19 mouse cellular contexts compared by ENCODE assay signal in genomic region chr9:113922677-113923076, GRCm38 (mm10). TPM values are rescaled to one million over a fixed set of nuclear protein-coding genes. Genes with fewer than 3 reads are reported as not detected.
DNase-seq lines count a peak whose midpoint lies in the region; ATAC-seq and TF ChIP-seq lines count a peak whose summit lies in the region.
"Had no signal": no experiment of that assay in that cellular context is flagged by ENCODE, and none has a peak within 500 bp of the region (broad histone marks: within the 10 kb centered on the region; RNA-seq: fewer than 3 reads in every experiment).

No protein-coding gene starts in this region.

- H3K9ac ChIP-seq in liver, adult 2 months (ENCODE audit: low read depth, low read length) = no peak overlapping the region
- no peak overlapping the region for H3K9ac ChIP-seq in liver, embryonic 11.5 days (ENCODE audit: low read depth, low read length)

- peak overlapping the region; percentile 87 for H3K27ac ChIP-seq in liver, adult 2 months (replicated peaks; ENCODE audit: insufficient read depth, low read depth, low read length)
- no peak overlapping the region for H3K27ac ChIP-seq in liver, embryonic 11.5 days (ENCODE audit: low read depth, low read length)

- peaks cover 9% of the 10 kb centered on the region for H3K4me1 ChIP-seq in liver, adult 2 months (ENCODE audit: control insufficient read depth, insufficient read depth, low read length)
- no peaks in the 10 kb centered on the region for H3K4me1 ChIP-seq in liver, embryonic 11.5 days (replicated peaks; ENCODE audit: control insufficient read depth, insufficient read depth, low read length)

- TF ChIP-seq CTCF in liver, adult 2 months (IDR thresholded peaks at IDR 0.05; ENCODE audit: low read depth, low read length) = no peak

- peak; percentile 34 for DNase-seq in heart, adult 11 months
- no peak for DNase-seq in heart, postnatal 4 days
- DNase-seq in liver, adult 2 months (ENCODE audit: extremely low read depth, low read depth, low spot score) = peak; percentile 97
- no peak for DNase-seq in liver, embryonic 11.5 days (ENCODE audit: low spot score)
- DNase-seq: adrenal gland, adult 2 months; adrenal gland, adult 8-10 months; adrenal gland, postnatal 10 days; adrenal gland, postnatal 14 days; adrenal gland, postnatal 25 days; adrenal gland, postnatal 36 days; B cell, adult 2 months; cerebellum, adult 11 months; cerebellum, adult 11-12 months; cerebellum, adult 18-20 months had no signal

- no peak for ATAC-seq in liver, embryonic 11.5 days (replicated peaks; ENCODE audit: low FRiP score)
- ATAC-seq: activated CD4-positive, CD25-positive, alpha-beta regulatory T cell, adult 4 months; CD4-positive, CD25-positive, alpha-beta regulatory T cell, adult 4 months; Patski had no signal

- H3K36me3 ChIP-seq in liver, adult 2 months (ENCODE audit: control insufficient read depth, insufficient read depth, low read length) = 0 out of 2 replicates have a peak, but pooled peaks cover 2% of the 10 kb centered on the region
- H3K36me3 ChIP-seq in liver, embryonic 11.5 days (ENCODE audit: control insufficient read depth, insufficient read depth, low read length) = peaks cover 3% of the 10 kb centered on the region; the same call in 1 of the 2 replicates

- no peaks in the 10 kb centered on the region for H3K9me3 ChIP-seq in liver, embryonic 11.5 days (ENCODE audit: control insufficient read depth, low read length)
- H3K9me3 ChIP-seq: G1E had no signal

- no peaks in the 10 kb centered on the region for H3K27me3 ChIP-seq in liver, adult 2 months (ENCODE audit: control insufficient read depth, insufficient read depth, low read length)
- H3K27me3 ChIP-seq in liver, embryonic 11.5 days (replicated peaks; ENCODE audit: control insufficient read depth, insufficient read depth, low read length) = no peaks in the 10 kb centered on the region
- H3K27me3 ChIP-seq: CH12.LX, Patski had no signal

- WGBS in liver, adult 2 months = 38% methylated on average over 5 of the region's 5 CpGs
- 89% methylated on average over 5 of the region's 5 CpGs for WGBS in liver, embryonic 11.5 days

- no peak overlapping the region for H3K4me3 ChIP-seq in liver, adult 2 months (ENCODE audit: insufficient read depth, low read depth, low read length)
- no peak overlapping the region for H3K4me3 ChIP-seq in liver, embryonic 11.5 days (ENCODE audit: low read depth, low read length)

- no peak overlapping the region for H3K4me2 ChIP-seq in liver, embryonic 11.5 days

- H3K79me2 ChIP-seq in liver, adult 2 months (ENCODE audit: control insufficient read depth, insufficient read depth, low read length) = no peaks in the 10 kb centered on the region

- no peak for TF ChIP-seq POLR2A in liver, adult 2 months (IDR thresholded peaks at IDR 0.05; ENCODE audit: extremely low read depth, insufficient read depth, low read length)

RNA-seq across cellular contexts. Expression of gene Ubp1, which starts 8.1 kb away (rescaled TPM):
- 10 to 100 TPM; 39.1 to 39.8 TPM for total RNA-seq in heart, postnatal 4 days (2021)
- total RNA-seq in liver, adult 2 months (2014; rRNA removed) = 24.2 and 30.9 TPM in 2 replicates
- polyA plus RNA-seq in liver, adult 2 months (2012; rRNA removed) = 26.6 and 27.8 TPM in 2 replicates
- 57.4 and 58.5 TPM in 2 replicates for polyA plus RNA-seq in liver, embryonic 11.5 days (2014; fragmentation: Nextera tagmentation; extraction: Ambion mirVana)

Comparison
In these comparisons a context has a peak if more than half of its experiments do, and no peak if none do; other contexts are left out.
1. DNase-seq: peak in heart, adult 11 months (single experiment) and liver, adult 2 months (single experiment); none in heart, postnatal 4 days (single experiment) and liver, embryonic 11.5 days (single experiment).